Mouse (Mus musculus): ENCODE measurements around the gene Farp1.

DNA sequence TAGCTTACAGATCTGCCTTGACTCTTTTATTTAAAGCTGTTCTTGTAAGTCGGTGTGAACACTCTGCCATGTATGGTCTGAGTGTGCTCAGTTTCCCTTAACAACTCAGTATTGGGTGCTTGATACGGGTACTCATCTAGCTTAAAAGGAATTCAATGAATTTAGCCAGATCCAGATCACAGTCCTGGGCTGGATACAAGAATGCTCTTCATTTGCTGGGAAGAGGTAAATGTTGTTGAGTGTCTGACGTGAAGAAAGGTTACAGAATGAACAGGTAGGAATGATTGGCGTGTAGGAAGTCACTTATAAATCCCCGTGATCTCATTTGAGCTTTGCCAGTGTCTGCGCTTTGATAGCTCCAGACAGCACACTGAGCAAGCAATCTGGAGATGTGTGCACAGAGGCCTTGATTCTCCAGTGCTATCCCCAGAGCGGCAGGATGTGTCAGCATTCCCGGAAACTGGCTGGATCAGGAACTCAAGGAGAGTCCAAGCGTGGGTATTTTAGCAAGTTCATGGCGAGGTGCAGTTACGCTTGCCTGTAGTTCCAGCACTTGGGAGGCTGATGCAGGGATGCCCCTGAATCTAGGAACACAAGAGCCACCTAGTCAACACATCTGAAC, 179.7 kb downstream of the Farp1 start:
- TF ChIP-seq CTCF (conservative IDR thresholded peaks at IDR 0.05; ENCODE audit: insufficient read depth, insufficient read length, low read depth, low read length), result no peak
- TF ChIP-seq POLR2A (IDR thresholded peaks at IDR 0.05; ENCODE audit: low read depth, low read length), result no peak
